Mouse (Mus musculus): ENCODE measurements at regions not wholly inside any gene's neighbourhood (a gene's known extent, or its start where the extent isn't known, plus 50 kb on each side); places are given as distances from the start of the nearest gene placed in this dataset.
"Not testable (repeated sequence)": the region's sequence is repeated elsewhere in the genome, so short reads cannot be mapped to it uniquely, and the experiment has no call there.

- not testable (repeated sequence) for H3K27me3 ChIP-seq
- CTCF ChIA-PET, result interaction anchor here (0.6 to 1.5 kb wide), 9 partner anchors 10 to 725 kb away, joined by 3 to 4 read pairs (median 3); no protein-coding TSS in a partner anchor
- in situ Hi-C loops (cut with MboI; ENCODE audit: low pct_unique_long_range_greater_than_20kb), result loop anchor here (25.0 kb wide), 1 partner anchor 273 kb away; no protein-coding TSS in a partner anchor
Observed at GRCm38 (mm10) chr13:13888847-13889246, 65.4 kb upstream of the B3galnt2 start.

GRCm38 (mm10) chr13:13889297-13890120, 64.8 kb upstream of the B3galnt2 start:
- peak; percentile 90 for ATAC-seq
- ChIA-PET CTCF (interaction anchor here (0.6 to 1.5 kb wide), 10 partner anchors 11 to 724 kb away, joined by 3 to 4 read pairs (median 3); no protein-coding TSS in a partner anchor), POLR2A (interaction anchor here (0.6 kb wide), 1 partner anchor 717 kb away, joined by 3 read pairs; no protein-coding TSS in a partner anchor)
- in situ Hi-C loops (cut with MboI; ENCODE audit: low pct_unique_long_range_greater_than_20kb), result loop anchor here (25.0 kb wide), 1 partner anchor 273 kb away; no protein-coding TSS in a partner anchor
- H3K27me3 ChIP-seq, result peaks cover 6% of the 10 kb centered on the region
- peak; percentile 98 for TF ChIP-seq CTCF (IDR thresholded peaks at IDR 0.05)
- peak; percentile 97 for DNase-seq (ENCODE audit: low read depth, low spot score)

More at GRCm38 (mm10) chr13:13888847-13889246, 65.4 kb upstream of the B3galnt2 start:
- ATAC-seq; DNase-seq (ENCODE audit: low read depth, low spot score); POLR2A ChIA-PET: not testable (repeated sequence)

- H3K27me3 ChIP-seq; DNase-seq (ENCODE audit: low read depth, low spot score); in situ Hi-C loops (cut with MboI; ENCODE audit: low pct_unique_long_range_greater_than_20kb); ATAC-seq; CTCF ChIA-PET; POLR2A ChIA-PET: not testable (repeated sequence)
Observed at GRCm38 (mm10) chr13:13902186-13902585, 52.1 kb upstream of the B3galnt2 start.
